Comparison of ENCODE assay signal across 22 mouse cellular contexts in genomic region chrX:71378435-71378834, GRCm38 (mm10). TPM values are rescaled to one million over a fixed set of nuclear protein-coding genes. Genes with fewer than 3 reads are reported as not detected.
DNase-seq lines count a peak whose midpoint lies in the region; ATAC-seq lines count a peak whose summit lies in the region.
"Had no signal": no experiment of that assay in that cellular context is flagged by ENCODE, and none has a peak within 500 bp of the region (broad histone marks: within the 10 kb centered on the region; RNA-seq: fewer than 3 reads in every experiment).

No protein-coding gene starts in this region.

- H3K9me3 ChIP-seq in hindbrain, embryonic 11.5 days (ENCODE audit: control insufficient read depth, low read length) = no peaks in the 10 kb centered on the region
- H3K9me3 ChIP-seq in forebrain, embryonic 16.5 days (ENCODE audit: control insufficient read depth, low read length) = no peaks in the 10 kb centered on the region
- H3K9me3 ChIP-seq: embryonic facial prominence, embryonic 13.5 days; forebrain, embryonic 12.5 days; heart, embryonic 13.5 days; hindbrain, embryonic 12.5 days had no signal

- ATAC-seq in hindbrain, embryonic 11.5 days (ENCODE audit: low FRiP score) = no peak
- no peak for ATAC-seq in forebrain, embryonic 16.5 days
- ATAC-seq: hindbrain, postnatal 0 days; intestine, embryonic 16.5 days; Patski had no signal

- H3K4me3 ChIP-seq in hindbrain, embryonic 11.5 days (ENCODE audit: low read depth, low read length) = no peak overlapping the region
- no peak overlapping the region for H3K4me3 ChIP-seq in forebrain, embryonic 16.5 days (replicated peaks; ENCODE audit: low read length)
- H3K4me3 ChIP-seq: embryonic facial prominence, embryonic 13.5 days; forebrain, embryonic 12.5 days; gastrocnemius, adult 2 months; heart, embryonic 13.5 days; hindbrain, embryonic 12.5 days had no signal

- no peaks in the 10 kb centered on the region for H3K4me1 ChIP-seq in hindbrain, embryonic 11.5 days (replicated peaks; ENCODE audit: control insufficient read depth, insufficient read depth, low read length)
- H3K4me1 ChIP-seq in forebrain, embryonic 16.5 days (replicated peaks; ENCODE audit: control insufficient read depth, insufficient read depth, low read length) = no peaks in the 10 kb centered on the region
- H3K4me1 ChIP-seq: embryonic facial prominence, embryonic 13.5 days; forebrain, embryonic 12.5 days; heart, embryonic 13.5 days; hindbrain, embryonic 12.5 days had no signal

- no peak overlapping the region for H3K27ac ChIP-seq in hindbrain, embryonic 11.5 days (ENCODE audit: low read depth, low read length)
- H3K27ac ChIP-seq in forebrain, embryonic 16.5 days (ENCODE audit: low read length) = no peak overlapping the region
- H3K27ac ChIP-seq: embryonic facial prominence, embryonic 13.5 days; forebrain, embryonic 12.5 days; gastrocnemius, adult 2 months; heart, embryonic 13.5 days; hindbrain, embryonic 12.5 days; hindbrain, postnatal 0 days had no signal

- peak; percentile 75 for DNase-seq in CD4-positive, CD25-positive, alpha-beta regulatory T cell, adult 2 months (ENCODE audit: low read depth, low spot score)
- peak; percentile 75 for DNase-seq in T-cell, adult 2 months (ENCODE audit: low spot score)
- DNase-seq in naive thymus-derived CD4-positive, alpha-beta T cell, adult 2 months (ENCODE audit: low read depth) = peak; percentile 74
- DNase-seq in thymus, postnatal 14 days = peak; percentile 33
- no peak for DNase-seq in hindbrain, embryonic 11.5 days (ENCODE audit: low spot score)
- DNase-seq in kidney, postnatal 25 days = no peak
- DNase-seq: adrenal gland, postnatal 10 days; cerebellum, adult 11 months; cerebellum, adult 9-10 months; cerebellum, postnatal 25 days; gastrocnemius, adult 2 months; gastrocnemius, postnatal 25 days; heart, postnatal 36 days had no signal

- no peak overlapping the region for H3K4me2 ChIP-seq in hindbrain, embryonic 11.5 days (replicated peaks; ENCODE audit: low read depth, low read length)
- no peak overlapping the region for H3K4me2 ChIP-seq in forebrain, embryonic 16.5 days (ENCODE audit: low read length)
- H3K4me2 ChIP-seq: embryonic facial prominence, embryonic 13.5 days; forebrain, embryonic 12.5 days; heart, embryonic 13.5 days; hindbrain, embryonic 12.5 days had no signal

- 91% methylated on average over 2 of the region's 2 CpGs for WGBS in hindbrain, embryonic 11.5 days
- 93% methylated on average over 2 of the region's 2 CpGs for WGBS in forebrain, embryonic 16.5 days

- no peaks in the 10 kb centered on the region for H3K27me3 ChIP-seq in hindbrain, embryonic 11.5 days (ENCODE audit: control insufficient read depth, insufficient read depth, low read length)
- no peaks in the 10 kb centered on the region for H3K27me3 ChIP-seq in forebrain, embryonic 16.5 days (replicated peaks; ENCODE audit: control insufficient read depth, insufficient read depth, low read length)
- H3K27me3 ChIP-seq: CH12.LX; embryonic facial prominence, embryonic 13.5 days; forebrain, embryonic 12.5 days; heart, embryonic 13.5 days; hindbrain, embryonic 12.5 days had no signal

- no peaks in the 10 kb centered on the region for H3K36me3 ChIP-seq in hindbrain, embryonic 11.5 days (ENCODE audit: control insufficient read depth, insufficient read depth, low read length)
- H3K36me3 ChIP-seq in forebrain, embryonic 16.5 days (ENCODE audit: control insufficient read depth, insufficient read depth) = no peaks in the 10 kb centered on the region
- H3K36me3 ChIP-seq: embryonic facial prominence, embryonic 13.5 days; forebrain, embryonic 12.5 days; heart, embryonic 13.5 days; hindbrain, embryonic 12.5 days had no signal

- no peak overlapping the region for H3K9ac ChIP-seq in hindbrain, embryonic 11.5 days (ENCODE audit: low read depth, low read length)
- H3K9ac ChIP-seq in forebrain, embryonic 16.5 days (replicated peaks; ENCODE audit: low read depth, low read length) = no peak overlapping the region
- H3K9ac ChIP-seq: embryonic facial prominence, embryonic 13.5 days; forebrain, embryonic 12.5 days; heart, embryonic 13.5 days; hindbrain, embryonic 12.5 days had no signal

RNA-seq across cellular contexts. Expression of gene Mtmr1, which starts 13.9 kb away (rescaled TPM):
- 14.6 and 14.7 TPM in 2 replicates for polyA plus RNA-seq in hindbrain, embryonic 11.5 days (2014; fragmentation: Nextera tagmentation; extraction: Ambion mirVana)
- polyA plus RNA-seq in forebrain, embryonic 16.5 days (2015; fragmentation: Nextera tagmentation; extraction: Ambion mirVana) = 18.2 and 19.3 TPM in 2 replicates

Comparison
In these comparisons a context has a peak if more than half of its experiments do, and no peak if none do; other contexts are left out.
1. DNase-seq: peak in CD4-positive, CD25-positive, alpha-beta regulatory T cell, adult 2 months (single experiment), T-cell, adult 2 months (single experiment), naive thymus-derived CD4-positive, alpha-beta T cell, adult 2 months (single experiment) and thymus, postnatal 14 days (single experiment); none in hindbrain, embryonic 11.5 days (single experiment) and kidney, postnatal 25 days (0 of 2).